ENCODE assay signal across 16 mouse cellular contexts in the genomic region with DNA sequence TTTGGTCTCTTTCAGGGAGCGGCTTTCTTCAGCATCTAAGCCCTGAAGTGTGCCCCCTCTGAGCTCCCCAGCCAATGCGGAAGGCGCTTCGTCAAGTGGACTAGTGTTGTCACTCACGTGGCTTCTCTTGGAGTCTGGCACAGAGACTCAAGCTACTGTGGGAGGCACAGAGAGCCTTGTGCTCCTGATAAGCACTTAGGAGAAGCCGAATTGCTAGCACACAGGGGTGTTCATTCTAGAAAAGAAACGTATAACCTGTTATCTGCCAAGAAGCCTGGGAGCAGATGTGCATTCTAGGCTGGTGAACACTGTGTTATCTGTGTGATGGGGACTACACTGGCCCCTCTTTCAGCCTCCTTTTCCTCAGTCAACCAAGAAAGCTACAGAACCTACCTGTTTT. TPM values are rescaled to one million over a fixed set of nuclear protein-coding genes. Genes with fewer than 3 reads are reported as not detected.
DNase-seq lines count a peak whose midpoint lies in the region; ATAC-seq lines count a peak whose summit lies in the region.
"Had no signal": no experiment of that assay in that cellular context is flagged by ENCODE, and none has a peak within 500 bp of the region (broad histone marks: within the 10 kb centered on the region; RNA-seq: fewer than 3 reads in every experiment).

No protein-coding gene starts in this region.

- H3K27ac ChIP-seq in heart, embryonic 11.5 days (ENCODE audit: low read depth, low read length), result peak overlapping the region; percentile 70
- H3K27ac ChIP-seq in liver, embryonic 13.5 days, result peak overlapping the region; percentile 99
- no peak overlapping the region for H3K27ac ChIP-seq in forebrain, embryonic 12.5 days
- H3K27ac ChIP-seq: forebrain, embryonic 13.5 days; limb, embryonic 12.5 days had no signal

- peak overlapping the region; percentile 34 for H3K4me2 ChIP-seq in heart, embryonic 11.5 days
- peak overlapping the region; percentile 90 for H3K4me2 ChIP-seq in liver, embryonic 13.5 days
- no peak overlapping the region for H3K4me2 ChIP-seq in forebrain, embryonic 12.5 days
- H3K4me2 ChIP-seq: forebrain, embryonic 13.5 days; limb, embryonic 12.5 days had no signal

- 34% methylated on average over 7 of the region's 7 CpGs for WGBS in heart, embryonic 11.5 days (ENCODE audit: insufficient replicate concordance)
- 7% methylated on average over 7 of the region's 7 CpGs for WGBS in liver, embryonic 13.5 days (ENCODE audit: insufficient replicate concordance)
- WGBS in forebrain, embryonic 12.5 days, result 77% methylated on average over 7 of the region's 7 CpGs

- no peaks in the 10 kb centered on the region for H3K9me3 ChIP-seq in heart, embryonic 11.5 days (replicated peaks; ENCODE audit: control insufficient read depth, low read length)
- no peaks in the 10 kb centered on the region for H3K9me3 ChIP-seq in liver, embryonic 13.5 days (replicated peaks)
- H3K9me3 ChIP-seq in forebrain, embryonic 12.5 days, result no peaks in the 10 kb centered on the region
- H3K9me3 ChIP-seq: forebrain, embryonic 13.5 days; limb, embryonic 12.5 days; megakaryocyte, embryonic 14.5 days had no signal

- DNase-seq in heart, adult 18-20 months, result no peak
- peak; percentile 57 for DNase-seq in testis, postnatal 14 days (ENCODE audit: low spot score)
- no peak for DNase-seq in testis, postnatal 10 days (ENCODE audit: low spot score)
- peak; percentile 78 for DNase-seq in liver, embryonic 13.5 days
- DNase-seq in right cerebral cortex, postnatal 4 days, result no peak
- DNase-seq in cerebellum, postnatal 4 days (ENCODE audit: low spot score in 2 of 2), result no peak
- DNase-seq: adrenal gland, postnatal 25 days; cerebellum, adult 8-10 months; gastrocnemius, postnatal 10 days; thymus, adult 2 months had no signal

- H3K36me3 ChIP-seq in heart, embryonic 11.5 days (ENCODE audit: control insufficient read depth, insufficient read depth, low read length), result no peaks in the 10 kb centered on the region
- no peaks in the 10 kb centered on the region for H3K36me3 ChIP-seq in liver, embryonic 13.5 days
- H3K36me3 ChIP-seq in forebrain, embryonic 12.5 days (replicated peaks), result no peaks in the 10 kb centered on the region
- H3K36me3 ChIP-seq: limb, embryonic 12.5 days had no signal

- ATAC-seq in heart, embryonic 11.5 days (replicated peaks; ENCODE audit: insufficient number of reproducible peaks, low FRiP score, low TSS enrichment), result peak; percentile 64; the same call in 1 of the 2 replicates
- ATAC-seq in liver, embryonic 13.5 days (ENCODE audit: low read depth), result peak; percentile 88
- ATAC-seq in forebrain, embryonic 12.5 days (ENCODE audit: low FRiP score), result no peak
- ATAC-seq: forebrain, embryonic 13.5 days; hindbrain, embryonic 16.5 days had no signal

- no peak overlapping the region for H3K9ac ChIP-seq in heart, embryonic 11.5 days (ENCODE audit: low read depth, low read length)
- H3K9ac ChIP-seq in liver, embryonic 13.5 days, result peak overlapping the region; percentile 83
- H3K9ac ChIP-seq in forebrain, embryonic 12.5 days, result no peak overlapping the region
- H3K9ac ChIP-seq: forebrain, embryonic 13.5 days; limb, embryonic 12.5 days had no signal

- H3K4me1 ChIP-seq in heart, embryonic 11.5 days (ENCODE audit: control insufficient read depth, insufficient read depth, low read length), result no peaks in the 10 kb centered on the region
- peaks cover 70% of the 10 kb centered on the region for H3K4me1 ChIP-seq in liver, embryonic 13.5 days (replicated peaks)
- H3K4me1 ChIP-seq in forebrain, embryonic 12.5 days, result 0 out of 2 replicates have a peak, but pooled peaks cover 4% of the 10 kb centered on the region
- H3K4me1 ChIP-seq: forebrain, embryonic 13.5 days; limb, embryonic 12.5 days had no signal

- peaks cover 15% of the 10 kb centered on the region for H3K27me3 ChIP-seq in heart, embryonic 11.5 days (ENCODE audit: control insufficient read depth, insufficient read depth, low read length)
- H3K27me3 ChIP-seq in liver, embryonic 13.5 days, result no peaks in the 10 kb centered on the region
- H3K27me3 ChIP-seq in forebrain, embryonic 12.5 days, result peaks cover 23% of the 10 kb centered on the region

- H3K4me3 ChIP-seq in heart, embryonic 11.5 days (ENCODE audit: low read depth, low read length), result no peak overlapping the region
- peak overlapping the region; percentile 66 for H3K4me3 ChIP-seq in liver, embryonic 13.5 days (replicated peaks)
- no peak overlapping the region for H3K4me3 ChIP-seq in forebrain, embryonic 12.5 days (replicated peaks)
- H3K4me3 ChIP-seq: forebrain, embryonic 13.5 days; limb, embryonic 12.5 days; megakaryocyte, embryonic 14.5 days had no signal

RNA-seq across cellular contexts. Expression of a gene that starts 16.9 kb away (rescaled TPM):
- 88.6 and 98.2 TPM in 2 replicates for polyA plus RNA-seq in heart, embryonic 11.5 days (2014; fragmentation: Nextera tagmentation; extraction: Ambion mirVana)
- total RNA-seq in heart, adult 18-20 months (2021), result 10 to 100 TPM; 26.0 to 30.7 TPM
- 141 and 147 TPM in 2 replicates for polyA plus RNA-seq in liver, embryonic 13.5 days (2015; fragmentation: Nextera tagmentation; extraction: Ambion mirVana)
- 113 and 126 TPM in 2 replicates for polyA plus RNA-seq in forebrain, embryonic 12.5 days (2016; fragmentation: Nextera tagmentation; extraction: Ambion mirVana)

RNA-seq across cellular contexts. Expression of a gene that starts 16.9 kb away (rescaled TPM):
- 31.8 and 38.4 TPM in 2 replicates for polyA plus RNA-seq in heart, embryonic 11.5 days (2014; fragmentation: Nextera tagmentation; extraction: Ambion mirVana)
- total RNA-seq in heart, adult 18-20 months (2021), result 10 to 100 TPM; 47.8 to 52.4 TPM
- 15.4 and 17.8 TPM in 2 replicates for polyA plus RNA-seq in liver, embryonic 13.5 days (2015; fragmentation: Nextera tagmentation; extraction: Ambion mirVana)
- 34.9 and 35.6 TPM in 2 replicates for polyA plus RNA-seq in forebrain, embryonic 12.5 days (2016; fragmentation: Nextera tagmentation; extraction: Ambion mirVana)

RNA-seq across cellular contexts. Expression of a gene that starts 16.9 kb away (rescaled TPM):
- 69.0 and 71.5 TPM in 2 replicates for polyA plus RNA-seq in heart, embryonic 11.5 days (2014; fragmentation: Nextera tagmentation; extraction: Ambion mirVana)
- 100 to 1,000 TPM in 1 of 2 experiments, 10 to 100 TPM in 1; 93.4 to 104 TPM for total RNA-seq in heart, adult 18-20 months (2021)
- 33.8 and 34.5 TPM in 2 replicates for polyA plus RNA-seq in liver, embryonic 13.5 days (2015; fragmentation: Nextera tagmentation; extraction: Ambion mirVana)
- polyA plus RNA-seq in forebrain, embryonic 12.5 days (2016; fragmentation: Nextera tagmentation; extraction: Ambion mirVana), result 76.0 and 81.5 TPM in 2 replicates

RNA-seq across cellular contexts. Expression of a gene that starts 25.0 kb away (rescaled TPM):
- 51.1 and 53.7 TPM in 2 replicates for polyA plus RNA-seq in heart, embryonic 11.5 days (2014; fragmentation: Nextera tagmentation; extraction: Ambion mirVana)
- total RNA-seq in heart, adult 18-20 months (2021), result 10 to 100 TPM; 55.9 to 57.5 TPM
- 39.8 and 40.0 TPM in 2 replicates for polyA plus RNA-seq in liver, embryonic 13.5 days (2015; fragmentation: Nextera tagmentation; extraction: Ambion mirVana)
- polyA plus RNA-seq in forebrain, embryonic 12.5 days (2016; fragmentation: Nextera tagmentation; extraction: Ambion mirVana), result 70.7 and 78.1 TPM in 2 replicates

RNA-seq across cellular contexts. Expression of a gene that starts 25.0 kb away (rescaled TPM):
- polyA plus RNA-seq in heart, embryonic 11.5 days (2014; fragmentation: Nextera tagmentation; extraction: Ambion mirVana), result 11.3 and 12.8 TPM in 2 replicates
- total RNA-seq in heart, adult 18-20 months (2021), result 1 to 10 TPM; 5.0 to 5.8 TPM
- 9.7 and 10.3 TPM in 2 replicates for polyA plus RNA-seq in liver, embryonic 13.5 days (2015; fragmentation: Nextera tagmentation; extraction: Ambion mirVana)
- 11.6 and 12.5 TPM in 2 replicates for polyA plus RNA-seq in forebrain, embryonic 12.5 days (2016; fragmentation: Nextera tagmentation; extraction: Ambion mirVana)

Comparison
In these comparisons a context has a peak if more than half of its experiments do, and no peak if none do; other contexts are left out.
1. DNase-seq: peak in testis, postnatal 14 days (single experiment) and liver, embryonic 13.5 days (single experiment); none in heart, adult 18-20 months (0 of 2), testis, postnatal 10 days (single experiment), right cerebral cortex, postnatal 4 days (single experiment) and cerebellum, postnatal 4 days (0 of 2).